Mouse (Mus musculus): ENCODE measurements around the gene Eng.

Eng gene

DNA sequence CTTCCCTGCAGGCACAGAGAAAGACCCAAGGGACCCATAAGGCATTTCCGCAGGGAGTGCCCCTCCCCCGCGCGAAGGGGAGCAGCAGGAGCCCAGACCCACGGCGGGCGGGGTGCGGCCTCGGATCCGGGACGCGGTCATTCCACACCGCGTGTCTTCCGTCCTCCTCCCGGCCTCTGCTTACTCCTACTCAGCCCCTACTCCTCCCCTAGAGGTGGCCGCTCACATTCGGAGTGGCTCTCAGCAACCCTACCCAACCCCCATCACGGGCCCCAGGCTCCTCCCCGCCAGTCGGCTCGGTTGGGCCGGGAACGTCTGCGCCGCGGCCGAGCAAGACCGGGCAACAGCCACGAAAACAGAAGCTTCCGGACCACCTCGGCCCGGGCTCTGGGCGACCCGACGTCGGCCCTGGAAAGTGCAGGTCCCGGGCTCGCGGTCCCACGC lies 65.7 kb downstream of the Eng start:
- peak; percentile 84 to 90 for DNase-seq

DNA sequence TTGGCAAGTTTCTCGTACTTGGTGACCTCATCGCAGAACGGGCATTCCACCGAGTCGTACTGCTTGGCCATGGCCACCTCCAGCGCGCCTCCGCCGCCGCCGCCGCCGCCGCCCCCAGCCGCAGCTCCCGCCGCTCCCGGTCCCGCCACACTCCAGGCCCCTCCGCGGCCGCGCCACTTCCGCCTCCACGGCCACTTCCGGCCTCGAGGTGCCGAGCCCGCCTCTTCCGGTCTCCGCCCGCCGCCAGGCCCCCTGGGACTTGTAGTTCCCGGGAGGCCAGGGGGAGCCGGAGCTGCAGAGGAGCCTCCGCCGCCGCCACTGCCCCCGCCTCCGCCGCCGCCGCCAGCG lies 66.2 kb downstream of the Eng start:
- DNase-seq = peak; percentile 93 to 97

DNA sequence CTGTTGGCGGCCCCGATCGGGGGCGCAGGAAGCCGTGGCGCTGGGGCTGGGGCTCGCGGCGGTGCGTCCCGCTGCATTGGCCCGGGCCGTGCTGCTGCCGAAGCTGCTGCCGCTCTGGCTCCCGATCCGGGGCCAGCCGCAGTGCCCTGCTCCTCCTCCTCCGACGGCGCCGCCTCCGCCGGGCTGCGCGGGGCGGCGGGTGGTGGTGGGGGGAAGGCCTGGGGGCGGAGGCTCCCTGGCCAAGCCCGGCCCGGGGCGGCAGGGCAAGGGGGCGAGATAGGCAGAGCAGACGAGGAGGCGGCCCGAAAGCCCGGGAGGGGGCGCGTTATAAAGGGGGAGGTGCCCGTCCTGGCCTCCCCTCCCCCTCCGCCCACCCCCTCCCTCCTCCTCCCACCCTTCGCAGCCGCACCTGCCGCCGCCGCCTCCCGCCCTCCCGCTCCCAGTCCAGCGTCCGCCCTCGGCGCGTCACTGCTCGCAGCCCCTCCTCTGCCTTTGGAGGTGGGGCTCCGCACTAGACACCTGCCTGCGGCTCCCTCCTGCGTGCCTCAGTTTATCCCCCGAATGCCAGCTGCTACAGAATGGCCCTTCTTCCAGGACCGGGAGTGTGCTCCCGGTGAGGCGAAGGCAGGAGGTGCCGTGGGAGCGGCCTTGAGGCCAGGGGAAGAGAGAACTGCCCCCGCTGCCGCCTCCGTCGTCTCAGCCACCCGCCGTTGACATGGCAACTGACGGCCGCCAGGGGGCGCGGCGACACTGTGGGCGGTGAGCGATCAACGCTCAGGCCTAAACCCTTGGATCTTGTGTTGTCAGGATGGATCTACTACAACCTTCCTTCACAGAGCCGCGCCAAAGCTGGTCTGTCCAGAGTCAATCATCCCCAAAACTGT lies 66.8 kb downstream of the Eng start, which contains the start of gene Cdk9:
Gene Cdk9, minus strand, starts transcription at position 143 of the 884 bp plus-strand sequence.
- peak; percentile 91 to 96 for DNase-seq

DNA sequence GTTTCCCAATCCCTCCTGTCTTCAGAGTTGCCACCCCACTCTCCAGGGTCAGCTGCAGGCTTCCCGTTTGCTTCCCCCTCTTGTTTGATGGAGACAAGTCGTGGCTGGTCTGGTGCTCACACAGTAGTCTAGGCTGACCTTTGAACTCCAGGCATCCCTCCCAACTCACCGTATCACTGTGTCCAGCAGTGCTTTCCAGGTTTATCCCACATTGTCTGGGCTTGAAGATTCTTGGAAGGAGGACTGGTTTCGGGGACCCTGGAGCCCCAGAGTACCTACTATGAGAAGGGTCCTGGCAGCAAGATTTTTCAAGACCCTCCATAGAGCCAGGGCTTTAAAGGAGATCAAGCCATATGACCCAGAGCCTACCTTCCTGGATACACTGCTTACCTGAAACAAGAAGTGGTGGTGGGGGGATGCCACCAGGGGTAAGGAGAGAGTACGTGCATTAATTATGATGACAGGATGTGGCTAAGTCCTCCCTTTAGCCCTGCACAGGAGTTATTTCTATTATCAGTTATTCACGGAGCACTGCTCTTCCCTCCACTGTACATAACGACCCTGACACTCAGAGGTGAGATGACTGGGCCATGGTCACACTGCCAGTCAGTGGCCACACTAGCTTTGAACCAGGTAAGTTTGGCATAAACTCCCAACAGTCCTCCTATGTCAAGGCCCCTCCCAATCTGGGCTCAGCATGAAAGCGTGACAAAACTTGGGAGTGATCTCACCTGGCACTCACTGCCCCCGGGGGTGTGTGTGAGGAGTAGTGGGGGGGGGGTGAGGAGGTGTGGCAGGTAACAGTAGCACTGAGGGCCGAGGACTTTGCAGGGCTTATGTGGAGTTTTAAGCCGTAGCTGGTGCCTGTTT lies 68.0 kb downstream of the Eng start:
- peak in 1 of 2 experiments; percentile 60 for DNase-seq

DNA sequence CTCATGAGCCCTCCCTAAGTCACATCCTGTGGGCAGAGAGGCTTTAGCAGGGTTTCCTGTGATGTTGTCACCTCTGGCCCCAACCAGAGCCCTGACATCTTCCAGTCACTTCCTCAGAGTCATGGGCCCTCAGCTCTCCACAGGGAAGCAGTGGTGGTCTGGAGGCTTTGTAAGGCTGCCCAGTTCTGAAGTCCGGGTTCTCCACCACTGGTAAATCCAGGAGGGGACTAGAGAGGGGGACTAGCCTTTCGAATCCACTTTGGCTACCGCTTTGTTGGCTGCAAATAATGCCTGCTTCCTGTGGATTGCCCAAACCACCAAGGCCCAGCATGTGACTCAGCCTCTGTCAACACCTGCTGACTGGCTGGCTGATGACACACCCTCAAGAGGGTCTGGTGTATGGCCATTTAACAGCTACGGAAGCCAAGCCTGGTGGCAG lies 68.6 kb downstream of the Eng start:
- peak in 1 of 2 experiments; percentile 70 for DNase-seq

DNA sequence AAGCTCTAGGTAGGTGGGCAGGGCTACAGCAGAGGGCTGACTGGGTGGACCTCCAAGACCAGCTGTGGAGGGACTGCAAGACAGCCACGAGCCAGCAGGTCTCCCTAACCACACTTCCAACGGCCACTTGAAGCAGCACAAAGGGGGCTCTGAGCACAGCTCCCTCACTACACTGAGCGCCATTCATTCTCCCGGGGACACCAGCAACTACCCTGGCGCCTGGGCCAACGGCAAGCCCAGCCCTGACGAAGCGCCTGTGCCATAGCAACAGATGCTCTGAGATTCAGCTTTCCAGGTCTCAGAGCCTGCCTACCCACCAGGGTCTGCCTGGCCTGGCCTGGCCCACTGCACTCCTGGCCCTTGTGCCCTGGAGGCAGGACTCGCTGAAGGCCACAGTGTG lies 72.4 kb downstream of the Eng start:
- DNase-seq = no peak

DNA sequence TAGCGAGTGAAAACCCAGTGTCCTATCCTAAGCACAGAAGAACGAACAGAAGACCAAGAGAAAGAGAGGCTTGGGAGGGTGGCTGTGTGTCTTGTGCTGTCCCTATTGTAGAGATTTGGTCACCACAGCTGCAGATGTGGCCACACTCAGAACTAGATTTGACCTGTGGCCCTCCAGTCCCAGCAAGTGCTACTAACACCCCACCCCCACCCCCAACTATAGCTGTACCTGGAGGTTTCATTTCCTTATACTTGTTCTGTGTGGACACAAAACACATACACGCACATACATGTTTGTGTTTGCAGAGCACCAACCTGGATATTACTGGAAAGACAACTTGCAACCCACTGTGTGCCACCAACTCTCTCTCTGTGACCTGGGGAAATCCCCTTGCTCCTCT lies 73.7 kb downstream of the Eng start:
- DNase-seq = no peak

DNA sequence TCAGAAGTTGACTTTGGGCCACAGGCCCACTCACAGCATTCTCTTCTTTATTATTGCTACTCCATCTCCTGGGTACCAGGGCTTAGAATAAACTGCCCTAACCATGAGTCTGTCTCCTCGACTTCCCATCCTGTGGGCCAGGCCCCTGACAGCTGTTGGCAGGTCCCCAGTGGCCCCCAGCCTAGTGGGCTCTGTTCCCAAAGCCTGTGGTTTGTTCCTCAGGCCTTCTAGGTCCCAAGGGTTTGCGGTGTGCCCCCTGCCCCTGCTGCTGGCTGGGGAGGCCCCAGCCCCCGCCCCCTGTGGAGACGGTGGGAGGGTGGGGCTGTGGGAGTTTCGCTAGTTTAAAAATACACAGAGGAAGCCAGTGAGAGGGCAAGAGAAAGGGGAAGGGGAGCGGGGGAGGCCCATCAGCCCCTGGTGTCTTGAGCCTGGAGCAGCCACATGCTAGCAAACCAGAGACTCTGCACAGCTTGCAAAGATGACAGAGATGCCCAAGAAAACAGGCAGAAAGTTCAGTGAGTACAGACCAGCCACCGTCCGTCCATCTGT lies 74.4 kb downstream of the Eng start, which contains the start of gene Sh2d3c:
Gene Sh2d3c, plus strand, starts transcription at position 375 of the 549 bp plus-strand sequence.
- DNase-seq = peak; percentile 52 to 69

DNA sequence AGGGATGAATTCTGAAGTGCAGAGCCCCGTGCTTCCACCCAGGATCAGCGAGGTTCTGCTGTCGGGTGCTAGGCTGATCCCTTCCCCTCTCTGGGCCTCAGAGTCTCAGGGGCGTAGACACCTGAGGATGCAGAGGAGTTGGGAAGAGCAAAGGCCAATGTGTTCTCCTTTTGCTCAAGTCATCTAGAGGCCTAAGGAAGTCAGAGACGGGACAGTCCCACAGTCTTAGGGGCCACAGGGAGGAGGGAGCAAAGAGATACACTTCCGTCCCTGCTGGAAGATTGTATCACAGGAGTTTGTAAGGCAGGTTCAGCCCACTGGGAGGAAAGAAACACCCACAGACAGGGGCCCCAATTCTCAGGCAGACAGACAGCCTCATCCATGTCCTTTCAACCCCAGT lies 75.7 kb downstream of the Eng start:
- no peak for DNase-seq

DNA sequence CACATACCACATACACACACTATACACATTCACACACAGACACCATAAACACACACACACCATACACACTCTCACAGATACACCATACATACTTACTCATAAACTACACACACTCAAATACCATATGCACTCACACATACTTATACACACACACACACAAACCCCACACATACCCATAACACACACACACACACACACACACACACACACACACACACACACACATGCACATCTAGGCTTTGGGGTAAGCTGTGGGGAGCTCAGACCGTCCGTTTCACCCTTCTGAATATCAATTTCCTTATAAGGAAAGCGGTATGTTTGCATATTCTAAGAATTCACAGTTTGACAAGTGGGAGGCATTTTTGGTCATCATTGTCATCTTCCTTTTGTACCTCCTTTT lies 76.2 kb downstream of the Eng start:
- no peak for DNase-seq

DNA sequence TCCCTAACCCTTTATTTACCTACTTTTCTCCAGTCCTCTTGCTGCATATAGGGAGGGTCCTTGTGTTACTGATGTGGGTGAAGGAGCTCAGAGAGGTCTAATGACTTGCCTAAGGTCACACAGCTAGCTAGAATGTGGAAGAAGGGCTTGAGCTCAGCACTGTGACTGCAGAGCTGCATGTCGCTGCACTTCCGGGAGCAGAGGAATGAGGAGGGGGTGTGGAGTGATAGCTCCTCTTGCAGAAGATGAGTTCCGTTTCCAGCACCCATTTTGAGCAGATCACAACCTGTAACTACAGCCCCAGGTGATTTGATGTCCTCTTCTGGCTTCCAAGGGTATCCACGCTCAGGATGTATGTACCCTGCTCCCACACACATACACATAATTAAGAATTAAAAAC lies 77.8 kb downstream of the Eng start:
- DNase-seq = no peak

DNA sequence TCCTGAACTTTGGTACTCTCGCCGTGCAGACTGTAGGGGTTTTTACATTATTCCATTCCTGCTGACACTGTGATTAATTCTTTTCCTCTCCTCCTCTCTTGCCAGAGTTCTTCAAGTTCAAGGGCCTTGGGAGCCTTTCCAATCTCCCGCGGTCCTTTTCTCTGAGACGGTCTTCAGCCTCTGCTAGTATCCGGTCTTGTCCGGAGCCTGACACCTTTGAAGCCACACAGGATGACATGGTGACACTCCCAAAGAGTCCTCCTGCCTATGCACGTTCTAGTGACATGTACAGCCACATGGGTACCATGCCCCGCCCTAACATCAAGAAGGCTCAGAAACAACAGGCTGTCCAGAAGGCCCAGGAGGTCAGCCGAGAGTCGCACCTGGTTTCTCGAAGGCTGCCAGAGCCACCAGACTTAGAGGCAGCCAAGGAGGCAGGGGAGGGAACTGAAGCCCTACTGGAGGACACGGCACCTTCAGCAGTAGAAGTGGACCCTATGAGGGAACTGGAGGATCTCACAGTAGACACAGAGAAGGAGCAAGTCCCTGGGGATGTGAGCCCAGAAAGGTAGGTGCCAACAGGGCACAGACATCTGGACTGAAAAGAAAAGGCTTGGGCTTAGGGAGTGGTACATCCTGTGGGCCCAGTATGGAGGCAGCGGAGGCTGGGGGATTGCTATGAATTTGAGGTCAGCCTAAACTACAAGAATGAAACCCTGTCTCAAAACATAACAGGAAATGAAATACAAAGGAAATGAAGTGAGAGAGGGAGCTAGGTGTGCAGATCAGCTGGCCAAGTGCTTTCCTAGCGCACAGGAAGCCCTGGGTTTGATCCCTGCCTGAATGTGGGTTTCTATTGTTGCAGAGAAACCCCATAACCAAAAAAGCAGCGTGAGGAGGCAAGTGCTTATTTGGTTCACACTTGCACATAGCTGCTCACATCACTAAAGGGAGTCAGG lies 78.7 kb downstream of the Eng start:
- DNase-seq = peak; percentile 60 to 75

DNA sequence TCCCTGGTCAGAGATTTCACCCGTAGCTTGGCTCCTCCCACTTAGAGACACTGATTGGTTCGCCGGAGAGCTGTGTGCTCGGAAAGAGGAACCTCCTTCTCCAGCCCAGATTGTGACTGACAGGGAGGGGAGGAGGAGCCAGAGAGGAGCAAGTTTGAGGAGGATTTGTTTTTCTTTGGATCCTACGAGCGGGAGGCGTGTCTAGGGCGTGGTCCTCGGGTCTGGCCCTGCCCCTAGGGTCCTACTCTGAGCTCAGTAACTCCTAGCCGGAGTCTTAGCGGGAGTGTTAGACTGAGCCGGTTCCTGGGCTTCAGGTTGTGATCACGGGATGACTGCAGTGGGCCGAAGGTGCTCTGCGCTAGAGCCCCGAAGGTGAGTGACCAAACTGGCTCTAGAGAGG lies 81.0 kb downstream of the Eng start:
- peak; percentile 97 to 98 for DNase-seq

DNA sequence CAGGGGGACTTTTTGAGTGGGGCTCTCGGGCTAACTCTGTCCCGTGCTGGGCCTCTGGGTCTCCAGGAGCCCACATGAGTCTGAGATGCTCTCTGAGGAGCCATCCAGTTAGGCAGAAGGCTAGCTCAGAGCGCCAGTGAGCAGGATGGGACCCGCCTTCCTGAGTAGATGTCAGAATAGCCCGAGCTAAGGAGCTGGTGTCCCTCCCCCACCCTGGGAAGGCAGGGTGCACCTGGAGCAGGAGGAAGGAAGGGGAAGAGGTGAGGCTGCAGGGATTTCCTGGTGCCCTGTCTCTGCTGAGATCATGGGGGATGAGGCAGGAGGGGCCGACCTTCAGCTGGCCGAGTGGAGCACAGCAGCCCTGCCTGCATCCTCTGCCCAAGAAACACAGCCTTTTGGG lies 82.1 kb downstream of the Eng start:
- peak; percentile 77 to 92 for DNase-seq

DNA sequence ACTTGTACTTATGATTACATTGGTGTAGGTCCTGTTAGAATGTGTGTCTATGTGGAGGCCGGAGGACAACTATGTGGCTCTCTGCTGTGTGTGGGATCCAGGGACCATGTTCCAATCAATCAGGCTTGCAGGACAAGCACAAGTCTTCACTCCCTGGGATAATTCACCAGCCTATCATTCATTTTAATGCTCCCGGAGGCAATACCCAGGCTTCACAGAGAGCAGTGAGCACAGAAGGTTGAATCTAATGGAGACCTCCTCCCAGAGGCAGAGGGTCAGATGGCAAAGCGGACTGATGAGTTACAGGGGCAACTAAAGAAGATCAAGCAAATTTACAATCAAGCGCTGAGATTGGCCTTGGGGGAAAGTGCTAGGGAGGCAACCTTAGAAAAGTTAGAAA lies 83.2 kb downstream of the Eng start:
- no peak for DNase-seq

DNA sequence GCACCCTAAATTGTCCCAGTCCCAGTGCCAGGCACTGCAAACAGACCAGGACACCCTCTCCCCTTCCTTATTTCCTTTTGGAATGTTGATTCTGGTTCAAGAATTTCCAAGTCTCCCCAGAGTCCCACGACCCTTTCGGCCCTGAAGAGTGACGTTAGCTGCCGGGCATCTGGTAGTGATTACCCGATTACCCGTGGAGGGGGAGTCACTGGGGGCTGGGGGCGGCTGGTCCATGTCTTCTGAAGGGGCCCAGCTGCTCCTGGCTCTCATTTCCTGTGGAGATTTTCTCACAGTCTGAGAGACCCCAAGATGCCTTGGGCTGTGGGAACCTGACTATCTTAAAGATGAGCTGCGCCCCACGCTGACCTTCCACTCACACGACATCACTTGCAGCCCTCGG lies 84.5 kb downstream of the Eng start:
- peak in 1 of 2 experiments; percentile 35 for DNase-seq

DNA sequence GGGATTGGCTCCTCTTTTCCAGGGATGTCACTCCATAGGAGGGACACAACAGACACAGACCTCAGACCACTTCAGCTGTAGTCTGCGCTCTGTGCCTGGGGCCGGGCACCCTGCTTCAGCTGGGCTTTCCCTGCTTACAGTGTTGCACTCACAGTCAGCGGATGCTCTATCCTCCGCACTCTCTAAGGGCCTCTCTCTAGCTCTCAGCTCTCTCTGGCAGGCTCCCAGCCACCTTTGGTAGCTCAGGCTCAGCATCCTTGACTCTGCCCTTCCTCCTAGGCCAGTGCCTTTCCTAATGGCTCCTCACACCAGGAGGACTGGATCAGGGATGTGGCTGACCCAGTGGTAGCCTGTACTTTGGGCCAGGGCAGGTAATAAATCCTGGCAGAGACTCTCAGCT lies 85.5 kb downstream of the Eng start:
- DNase-seq = peak in 1 of 2 experiments; percentile 43

All from kidney, postnatal 25 days (tissue).